Mouse (Mus musculus) midbrain, postnatal 0 days (tissue): ENCODE measurements at regions not wholly inside any gene's neighbourhood (a gene's known extent, or its start where the extent isn't known, plus 50 kb on each side); places are given as distances from the start of the nearest gene placed in this dataset.
A peak's percentile ranks its signal among the peaks of the same experiment; 100 is the strongest.

Experiments used
- ATAC-seq: fragments of 200-750 bp; cut with Nextera tagmentation; 2 replicates; pipeline ENCODE4 v1.8.0; 2017; ENCODE audit warnings: moderate number of reproducible peaks, mild to moderate bottlenecking, moderate TSS enrichment, moderate library complexity; ENCODE audit not compliant: low FRiP score
- DNase-seq: peaks from one replicate; pipeline ENCODE4 v3.0.0-alpha.2; 2015; ENCODE audit warnings: low spot score
- H3K27ac ChIP-seq: fragments of 300-500 bp; sonication (generic); 2 replicates; pipeline ENCODE4 v1.5.1; 2014; ENCODE audit warnings: low read depth, mild to moderate bottlenecking, low read length, mixed read lengths
- H3K27me3 ChIP-seq: fragments of 300-500 bp; sonication (generic); 2 replicates; pipeline ENCODE4 v1.6.1; 2014; ENCODE audit warnings: low read length, control low read depth, mixed read lengths; ENCODE audit not compliant: insufficient read depth
- H3K36me3 ChIP-seq: fragments of 300-500 bp; sonication (generic); 2 replicates; pipeline ENCODE4 v1.6.1; 2014; ENCODE audit warnings: low read length, control low read depth, mixed read lengths; ENCODE audit not compliant: insufficient read depth
- H3K4me1 ChIP-seq: fragments of 300-500 bp; sonication (generic); 2 replicates; pipeline ENCODE4 v1.6.1; 2014; ENCODE audit warnings: mild to moderate bottlenecking, control low read depth, antibody characterized with exemption, low read length, mixed read lengths; ENCODE audit not compliant: insufficient read depth
- H3K4me2 ChIP-seq: fragments of 300-500 bp; sonication (generic); 2 replicates; pipeline ENCODE4 v1.6.1; 2014; ENCODE audit warnings: low read depth, mild to moderate bottlenecking, low read length, mixed read lengths; ENCODE audit not compliant: poor library complexity, severe bottlenecking
- H3K4me3 ChIP-seq: fragments of 300-500 bp; sonication (generic); 2 replicates; pipeline ENCODE4 v1.5.1; 2014; ENCODE audit warnings: low read depth, mild to moderate bottlenecking, low read length, moderate library complexity
- H3K9ac ChIP-seq: fragments of 300-500 bp; sonication (generic); replicated peaks from 2 replicates; pipeline ENCODE4 v1.6.1; 2014; ENCODE audit warnings: mild to moderate bottlenecking, low read length, moderate library complexity, mixed read lengths; ENCODE audit not compliant: poor library complexity, severe bottlenecking
- H3K9me3 ChIP-seq: fragments of 300-500 bp; sonication (generic); 2 replicates; pipeline ENCODE4 v1.6.1; 2016; ENCODE audit warnings: low read length, control low read depth
- CTCF ChIP-seq: IDR thresholded peaks from 2 replicates; pipeline ENCODE4 v1.5.1; 2016; ENCODE audit warnings: antibody characterized with exemption, mild to moderate bottlenecking
- WGBS: fragments of 180-500 bp; shearing (Covaris S2); extraction: QIAGEN DNeasy Blood & Tissue Kit; methylation state at CpG from one replicate; pipeline ENCODE4 v1.1.7; 2014; 5-methylcytosine and 5-hydroxymethylcytosine counted together

DNA sequence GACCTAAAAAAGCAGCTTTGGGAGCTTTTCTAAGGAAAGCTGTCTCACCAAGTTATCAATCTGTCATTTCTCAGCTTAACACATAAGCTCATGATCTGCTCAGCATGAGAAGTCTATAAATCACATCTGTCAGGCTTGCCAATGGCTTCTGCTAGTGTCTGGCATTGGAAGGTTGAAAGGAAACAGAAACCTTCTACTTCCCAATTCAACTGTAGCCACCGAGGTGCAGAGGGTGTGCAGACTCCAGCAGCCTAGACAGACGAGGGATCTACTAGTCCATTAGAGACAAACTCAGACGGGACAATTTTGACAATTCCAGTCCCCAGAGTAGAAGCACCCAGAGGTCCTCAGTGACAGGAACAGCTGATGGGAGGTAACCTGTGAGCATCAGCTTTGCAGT is 103.0 kb downstream of the Nab1 start:
- Histone ChIP-seq H3K36me3 (no peaks in the 10 kb centered on the region), H3K27ac (no peak overlapping the region)

DNA sequence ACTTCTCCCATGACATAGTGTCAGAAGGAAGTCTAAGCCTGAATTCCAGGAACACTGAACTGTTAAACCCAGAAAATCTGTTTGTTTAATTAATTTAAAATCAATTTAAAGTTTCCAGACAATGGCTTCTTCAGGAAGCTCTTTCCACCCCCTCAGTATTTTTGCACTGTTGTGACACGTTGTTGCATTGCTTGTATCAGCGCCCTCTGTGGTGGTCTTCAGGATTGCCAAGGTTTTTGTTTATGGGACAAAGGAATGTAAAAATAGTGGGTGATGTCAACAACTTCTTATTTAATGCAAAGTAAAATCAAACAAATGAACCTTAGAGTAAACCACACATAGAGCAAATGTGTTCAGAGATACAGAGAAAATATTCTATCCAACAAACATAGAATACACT is 107.5 kb downstream of the Nab1 start:
- Histone ChIP-seq H3K36me3 (no peaks in the 10 kb centered on the region), H3K4me1 (no peaks in the 10 kb centered on the region), H3K27ac (no peak overlapping the region), H3K9ac (no peak overlapping the region), H3K9me3 (no peaks in the 10 kb centered on the region), H3K4me3 (no peak overlapping the region), H3K4me2 (no peak overlapping the region), H3K27me3 (no peaks in the 10 kb centered on the region)
- DNase-seq (peak; percentile 12), ATAC-seq (no peak)
- 52% methylated on average over 2 of the region's 2 CpGs for WGBS
- peak; percentile 40 for TF ChIP-seq CTCF

More for the DNA sequence above, 103.0 kb downstream of the Nab1 start:
- TF ChIP-seq CTCF, result no peak
- no peaks in the 10 kb centered on the region for H3K27me3 ChIP-seq
- DNase-seq, result peak; percentile 14
- H3K4me1 ChIP-seq, result no peaks in the 10 kb centered on the region
- no peaks in the 10 kb centered on the region for H3K9me3 ChIP-seq
- H3K9ac ChIP-seq, result no peak overlapping the region
- 54% methylated on average over 3 of the region's 3 CpGs for WGBS
- H3K4me3 ChIP-seq, result no peak overlapping the region
- ATAC-seq, result no peak
- H3K4me2 ChIP-seq, result no peak overlapping the region

DNA sequence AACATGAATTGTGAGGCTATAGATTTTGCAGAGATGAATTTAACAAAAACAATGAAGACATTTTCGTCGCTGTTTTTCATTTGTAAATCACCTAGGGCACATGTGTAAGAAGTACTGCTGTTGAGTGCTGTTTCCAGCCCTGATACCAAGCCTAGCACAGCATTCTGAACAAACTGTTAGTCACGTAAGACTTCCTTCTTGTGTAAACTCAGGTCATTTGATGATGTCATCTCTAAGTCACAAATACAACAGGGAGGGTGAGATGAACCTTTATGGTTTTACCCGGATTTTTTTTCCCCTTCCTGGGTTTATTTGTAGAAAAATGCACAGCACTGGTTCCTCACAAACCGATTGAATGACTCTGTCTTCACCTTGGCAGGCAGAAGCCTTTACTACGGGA is 111.6 kb downstream of the Nab1 start:
- Histone ChIP-seq H3K4me2 (no peak overlapping the region), H3K36me3 (no peaks in the 10 kb centered on the region), H3K9me3 (no peaks in the 10 kb centered on the region), H3K27me3 (no peaks in the 10 kb centered on the region), H3K4me3 (no peak overlapping the region), H3K9ac (no peak overlapping the region), H3K27ac (no peak overlapping the region), H3K4me1 (no peaks in the 10 kb centered on the region)
- ATAC-seq, result no peak
- TF ChIP-seq CTCF, result no peak
- no peak for DNase-seq
- WGBS, result 81% methylated on average over 6 of the region's 6 CpGs

DNA sequence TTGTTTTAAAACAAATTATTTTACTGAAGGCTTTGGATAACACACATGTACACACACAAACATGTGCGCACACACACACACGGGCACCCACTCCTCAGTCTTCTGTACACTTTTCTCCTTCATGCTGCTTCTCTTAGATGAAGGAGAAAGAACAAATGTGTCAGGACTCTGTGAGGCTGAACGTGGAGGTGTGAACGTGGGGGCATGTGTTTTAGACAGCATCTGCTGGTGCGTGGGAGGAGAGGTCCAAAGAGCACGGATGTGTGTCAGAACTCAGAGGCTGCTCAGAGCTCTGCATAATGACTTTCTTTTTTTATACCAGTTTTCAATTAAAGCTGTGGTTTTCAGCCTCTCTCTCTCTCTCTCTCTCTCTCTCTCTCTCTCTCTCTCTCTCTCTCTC is 112.4 kb downstream of the Nab1 start:
- H3K4me2 ChIP-seq, result no peak overlapping the region
- DNase-seq (no peak), ATAC-seq (no peak)
- no peak overlapping the region for H3K27ac ChIP-seq
- no peaks in the 10 kb centered on the region for H3K4me1 ChIP-seq
- H3K9me3 ChIP-seq, result no peaks in the 10 kb centered on the region
- no peaks in the 10 kb centered on the region for H3K36me3 ChIP-seq
- no peak overlapping the region for H3K9ac ChIP-seq
- H3K4me3 ChIP-seq, result no peak overlapping the region
- no peak for TF ChIP-seq CTCF
- no peaks in the 10 kb centered on the region for H3K27me3 ChIP-seq
- WGBS, result 66% methylated on average over 6 of the region's 6 CpGs

DNA sequence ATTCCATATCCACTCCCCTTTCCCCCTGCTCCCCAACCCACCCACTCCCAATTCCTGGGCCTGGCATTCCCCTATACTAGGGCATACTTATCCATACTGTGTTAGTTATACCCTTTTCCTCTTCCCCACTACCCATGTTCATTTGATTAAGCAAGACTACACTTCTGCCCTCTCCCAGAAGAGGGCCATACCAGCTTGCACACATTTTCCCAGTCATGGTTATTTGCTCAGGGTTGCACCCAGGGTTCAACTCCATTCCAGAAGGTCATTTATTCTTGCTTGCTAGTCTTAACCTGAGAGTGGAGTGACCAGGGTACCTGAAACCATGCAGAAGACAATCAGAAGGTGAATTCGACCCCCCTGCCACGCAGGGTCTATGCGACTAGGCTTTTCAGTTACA is 113.4 kb downstream of the Nab1 start:
- H3K36me3 ChIP-seq, result no peaks in the 10 kb centered on the region
- H3K27ac ChIP-seq, result no peak overlapping the region
- H3K9me3 ChIP-seq, result no peaks in the 10 kb centered on the region
- no peaks in the 10 kb centered on the region for H3K27me3 ChIP-seq
- no peak overlapping the region for H3K9ac ChIP-seq
- DNase-seq, result no peak
- no peak overlapping the region for H3K4me2 ChIP-seq
- WGBS, result 93% methylated on average over 3 of the region's 3 CpGs
- no peak for ATAC-seq
- no peak overlapping the region for H3K4me3 ChIP-seq
- peak; percentile 12; the same call in 1 of the 2 replicates for TF ChIP-seq CTCF
- no peaks in the 10 kb centered on the region for H3K4me1 ChIP-seq

DNA sequence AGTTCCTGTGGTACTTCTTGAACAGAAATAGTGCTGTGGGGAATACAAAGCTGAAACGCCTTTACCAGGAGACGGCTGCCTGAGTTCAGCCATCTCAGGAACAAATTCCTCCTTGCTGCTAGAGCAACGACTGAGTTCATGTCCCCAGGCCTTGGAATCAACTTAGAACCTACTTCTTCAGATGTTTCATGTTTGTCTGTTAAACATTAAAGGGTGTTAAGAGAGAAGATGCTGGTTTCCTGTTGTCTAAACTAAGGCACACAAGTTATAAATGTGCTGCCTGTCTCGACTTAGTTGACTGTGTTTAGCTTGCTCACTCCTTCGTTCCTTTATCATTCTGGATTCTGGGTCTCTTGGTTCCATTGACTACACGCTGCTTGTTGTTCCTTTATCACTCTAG is 125.2 kb downstream of the Nab1 start:
- no peak for DNase-seq
- Histone ChIP-seq H3K4me2 (no peak overlapping the region), H3K36me3 (no peaks in the 10 kb centered on the region), H3K9ac (no peak overlapping the region), H3K27ac (no peak overlapping the region), H3K4me1 (no peaks in the 10 kb centered on the region), H3K9me3 (no peaks in the 10 kb centered on the region), H3K27me3 (no peaks in the 10 kb centered on the region), H3K4me3 (no peak overlapping the region)
- no peak for ATAC-seq
- WGBS, result 81% methylated on average over 6 of the region's 6 CpGs
- no peak for TF ChIP-seq CTCF
